Mouse (Mus musculus): ENCODE data around the gene Treml4. TPM values are rescaled to one million over a fixed set of nuclear protein-coding genes. Genes with fewer than 3 reads are reported as not detected.

Treml4 gene
- polyA plus RNA-seq (2017; shearing (Covaris generic)) = 1.2 TPM

GRCm38 (mm10) chr17:48263741-48264362 is at the start of gene Treml4:
Gene Treml4 (plus strand): TSS chr17:48264295.

GRCm38 (mm10) chr17:48232518-48232917 is 31.6 kb upstream of the Treml4 start, which contains the start of gene Trem1:
Gene Trem1 (plus strand): TSS chr17:48232768.

GRCm38 (mm10) chr17:48247221-48247928 is 16.7 kb upstream of the Treml4 start, which contains the start of gene Trem3:
Gene Trem3 (plus strand): TSS chr17:48247777.

GRCm38 (mm10) chr17:48299203-48299602 is 35.1 kb downstream of the Treml4 start, which contains the start of gene Treml2:
Gene Treml2 (plus strand): TSS chr17:48299498.

GRCm38 (mm10) chr17:48315905-48316579 is 51.9 kb downstream of the Treml4 start, which contains the start of gene B430306N03Rik:
Gene B430306N03Rik (plus strand): TSS chr17:48316141.

Other genes with a start within 250 kb of the Treml4 start
- not detected for gene 1700122O11Rik, start 226.0 kb upstream of the Treml4 start, polyA plus RNA-seq (2017; shearing (Covaris generic))
- gene 1700067P10Rik, start 175.0 kb upstream of the Treml4 start, polyA plus RNA-seq (2017; shearing (Covaris generic)) = not detected
- gene 9830107B12Rik, start 118.0 kb upstream of the Treml4 start, polyA plus RNA-seq (2017; shearing (Covaris generic)) = 0.07 TPM
- gene A530064D06Rik, start 97.0 kb upstream of the Treml4 start, polyA plus RNA-seq (2017; shearing (Covaris generic)) = not detected
- gene Trem1, start 31.5 kb upstream of the Treml4 start, polyA plus RNA-seq (2017; shearing (Covaris generic)) = not detected
- not detected for gene Trem3, start 16.5 kb upstream of the Treml4 start, polyA plus RNA-seq (2017; shearing (Covaris generic))
- gene Treml2, start 35.2 kb downstream of the Treml4 start, polyA plus RNA-seq (2017; shearing (Covaris generic)) = 32.8 TPM
- gene B430306N03Rik, start 51.8 kb downstream of the Treml4 start, polyA plus RNA-seq (2017; shearing (Covaris generic)) = 4.9 TPM
- gene Trem2, start 82.1 kb downstream of the Treml4 start, polyA plus RNA-seq (2017; shearing (Covaris generic)) = not detected
- not detected for gene Treml1, start 95.6 kb downstream of the Treml4 start, polyA plus RNA-seq (2017; shearing (Covaris generic))
- gene Nfya, start 145.6 kb downstream of the Treml4 start, polyA plus RNA-seq (2017; shearing (Covaris generic)) = 4.6 TPM
- 85.2 TPM for gene Oard1, start 145.7 kb downstream of the Treml4 start, polyA plus RNA-seq (2017; shearing (Covaris generic))
- gene Apobec2, start 168.6 kb downstream of the Treml4 start, polyA plus RNA-seq (2017; shearing (Covaris generic)) = 7.3 TPM
- 0.06 TPM for gene Tspo2, start 187.2 kb downstream of the Treml4 start, polyA plus RNA-seq (2017; shearing (Covaris generic))
- 38.9 TPM for gene Unc5cl, start 190.6 kb downstream of the Treml4 start, polyA plus RNA-seq (2017; shearing (Covaris generic))

All from CD4-positive, CD25-positive, alpha-beta regulatory T cell (primary cell).